Mouse (Mus musculus) hindbrain, embryonic 16.5 days (tissue): ENCODE data around the gene Lsamp. TPM values are rescaled to one million over a fixed set of nuclear protein-coding genes. Genes with fewer than 3 reads are reported as not detected.

Experiments used
- ATAC-seq: fragments of 200-750 bp; cut with Nextera tagmentation; 2 replicates; pipeline ENCODE4 v1.8.0; 2017; ENCODE audit warnings: moderate TSS enrichment, moderate library complexity
- H3K27ac ChIP-seq: fragments of 300-500 bp; sonication (generic); 2 replicates; pipeline ENCODE4 v1.5.1; 2014; ENCODE audit warnings: low read depth, mild to moderate bottlenecking, control low read depth, low read length, moderate library complexity
- H3K27me3 ChIP-seq: fragments of 300-500 bp; sonication (generic); replicated peaks from 2 replicates; pipeline ENCODE4 v1.6.1; 2014; ENCODE audit warnings: low read length; ENCODE audit not compliant: control insufficient read depth, insufficient read depth
- H3K36me3 ChIP-seq: fragments of 300-500 bp; sonication (generic); 2 replicates; pipeline ENCODE4 v1.6.1; 2014; ENCODE audit warnings: mild to moderate bottlenecking, low read length, moderate library complexity, mixed read lengths; ENCODE audit not compliant: control insufficient read depth, insufficient read depth
- H3K4me1 ChIP-seq: fragments of 300-500 bp; sonication (generic); 2 replicates; pipeline ENCODE4 v1.6.1; 2014; ENCODE audit warnings: low read depth, low read length; ENCODE audit not compliant: control insufficient read depth, insufficient read depth
- H3K4me2 ChIP-seq: fragments of 300-500 bp; sonication (generic); 2 replicates; pipeline ENCODE4 v1.6.1; 2014; ENCODE audit warnings: mild to moderate bottlenecking, low read length, control low read depth, moderate library complexity
- H3K4me3 ChIP-seq: fragments of 300-500 bp; sonication (generic); 2 replicates; pipeline ENCODE4 v1.5.1; 2014; ENCODE audit warnings: mild to moderate bottlenecking, low read length, control low read depth, moderate library complexity
- H3K9ac ChIP-seq: fragments of 300-500 bp; sonication (generic); 2 replicates; pipeline ENCODE4 v1.6.1; 2014; ENCODE audit warnings: low read depth, mild to moderate bottlenecking, control low read depth, low read length, moderate library complexity
- H3K9me3 ChIP-seq: fragments of 300-500 bp; sonication (generic); 2 replicates; pipeline ENCODE4 v1.6.1; 2014; ENCODE audit warnings: mild to moderate bottlenecking, low read length, moderate library complexity; ENCODE audit not compliant: control insufficient read depth
- WGBS: fragments of 180-500 bp; shearing (Covaris S2); extraction: QIAGEN DNeasy Blood & Tissue Kit; methylation state at CpG from one replicate; pipeline ENCODE4 v1.1.7; 2014; 5-methylcytosine and 5-hydroxymethylcytosine counted together
- polyA plus RNA-seq: library from polyadenylated mRNA; unstranded; fragments of >200 nt; fragmentation: Nextera tagmentation; extraction: Ambion mirVana; gene quantifications from 2 replicates; pipeline ENCODE4 v1.2.1, GENCODE M21; 2015

The Lsamp gene
- polyA plus RNA-seq, 1 experiment from 2014 or later = 107 TPM

- no peak overlapping the region for H3K4me3 ChIP-seq
- H3K36me3 ChIP-seq = no peaks in the 10 kb centered on the region
- H3K4me1 ChIP-seq = no peaks in the 10 kb centered on the region
- no peak overlapping the region for H3K4me2 ChIP-seq
- no peak overlapping the region for H3K27ac ChIP-seq
- no peak overlapping the region for H3K9ac ChIP-seq
- no peak for ATAC-seq
- H3K27me3 ChIP-seq = no peaks in the 10 kb centered on the region
- H3K9me3 ChIP-seq = no peaks in the 10 kb centered on the region
- WGBS = 61% methylated on average over 2 of the region's 2 CpGs
Observed at GRCm38 (mm10) chr16:40194839-40195238, 210.7 kb downstream of the Lsamp start.

DNA sequence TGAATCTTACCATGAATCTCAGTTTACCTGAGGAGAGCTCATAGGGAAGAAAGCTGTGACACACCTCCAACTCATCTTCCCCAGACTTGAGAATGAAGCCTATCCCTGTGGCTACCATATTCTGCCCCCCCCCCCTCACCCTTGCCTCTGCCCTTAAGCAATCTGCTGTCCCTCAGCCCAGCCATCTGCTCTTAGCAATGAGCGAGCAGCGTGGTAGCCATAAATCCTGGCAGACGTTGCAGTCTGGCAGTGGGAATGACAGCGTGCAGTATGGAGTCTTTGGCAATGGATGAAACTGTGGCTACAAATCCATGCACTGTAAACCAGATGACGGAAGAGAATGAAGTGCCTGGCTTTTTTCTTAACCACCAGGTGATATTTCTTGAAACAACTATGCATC lies 244.5 kb downstream of the Lsamp start:
- WGBS = 51% methylated on average over 5 of the region's 5 CpGs
- peak; percentile 93 for ATAC-seq

DNA sequence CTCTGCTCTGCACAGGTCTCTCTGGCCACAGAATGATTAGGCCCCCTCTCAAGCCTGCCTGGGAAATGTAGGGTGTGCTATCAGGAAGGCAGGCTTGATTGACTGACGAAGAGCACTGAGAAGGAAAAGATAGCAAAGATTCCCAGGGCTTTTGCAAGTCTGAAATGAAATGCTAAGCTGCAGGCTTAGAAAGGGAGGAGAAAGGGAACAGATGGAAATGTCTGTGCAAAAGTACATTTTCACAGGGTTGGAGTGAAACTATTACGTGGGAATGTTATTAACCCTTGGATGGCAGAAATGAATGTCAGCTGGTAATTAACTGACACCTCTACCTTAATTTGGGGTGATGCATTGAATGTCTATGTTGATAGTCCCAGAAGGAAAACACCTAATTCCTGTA lies 248.9 kb downstream of the Lsamp start:
- H3K9me3 ChIP-seq = no peaks in the 10 kb centered on the region
- no peak for ATAC-seq
- H3K36me3 ChIP-seq = no peaks in the 10 kb centered on the region
- H3K4me1 ChIP-seq = no peaks in the 10 kb centered on the region; the same call in 1 of the 2 replicates
- H3K4me2 ChIP-seq = no peak overlapping the region
- H3K4me3 ChIP-seq = no peak overlapping the region
- 54% methylated on average over 2 of the region's 2 CpGs for WGBS
- H3K27ac ChIP-seq = peak overlapping the region; percentile 3; the same call in 1 of the 2 replicates
- H3K9ac ChIP-seq = no peak overlapping the region
- no peaks in the 10 kb centered on the region for H3K27me3 ChIP-seq

More for the DNA sequence above, 244.5 kb downstream of the Lsamp start:
- Histone ChIP-seq H3K4me3 (no peak overlapping the region), H3K27me3 (no peaks in the 10 kb centered on the region), H3K4me2 (no peak overlapping the region), H3K4me1 (no peaks in the 10 kb centered on the region; the same call in 1 of the 2 replicates), H3K9ac (no peak overlapping the region), H3K27ac (no peak overlapping the region), H3K9me3 (no peaks in the 10 kb centered on the region), H3K36me3 (no peaks in the 10 kb centered on the region)

GRCm38 (mm10) chr16:40234151-40234895 lies 250.2 kb downstream of the Lsamp start:
- no peak overlapping the region for H3K27ac ChIP-seq
- no peaks in the 10 kb centered on the region; the same call in 1 of the 2 replicates for H3K4me1 ChIP-seq
- no peak overlapping the region for H3K4me3 ChIP-seq
- no peaks in the 10 kb centered on the region for H3K36me3 ChIP-seq
- H3K9ac ChIP-seq = no peak overlapping the region
- peak; percentile 63 for ATAC-seq
- H3K4me2 ChIP-seq = no peak overlapping the region
- no peaks in the 10 kb centered on the region for H3K27me3 ChIP-seq
- 58% methylated on average over 13 of the region's 13 CpGs for WGBS
- no peaks in the 10 kb centered on the region for H3K9me3 ChIP-seq

- no peak overlapping the region for H3K9ac ChIP-seq
- H3K4me2 ChIP-seq = no peak overlapping the region
- ATAC-seq = no peak
- no peak overlapping the region for H3K4me3 ChIP-seq
- H3K27ac ChIP-seq = no peak overlapping the region
- 81% methylated on average over 3 of the region's 3 CpGs for WGBS
- no peaks in the 10 kb centered on the region for H3K36me3 ChIP-seq
- H3K27me3 ChIP-seq = no peaks in the 10 kb centered on the region
- no peaks in the 10 kb centered on the region for H3K9me3 ChIP-seq
- H3K4me1 ChIP-seq = no peaks in the 10 kb centered on the region
Observed at GRCm38 (mm10) chr16:40271859-40272258, 287.7 kb downstream of the Lsamp start.

GRCm38 (mm10) chr16:40290132-40290531 lies 306.0 kb downstream of the Lsamp start:
- H3K9ac ChIP-seq = no peak overlapping the region
- no peak overlapping the region for H3K4me3 ChIP-seq
- H3K9me3 ChIP-seq = no peaks in the 10 kb centered on the region
- H3K27me3 ChIP-seq = no peaks in the 10 kb centered on the region
- ATAC-seq = no peak
- no peak overlapping the region for H3K27ac ChIP-seq
- H3K36me3 ChIP-seq = no peaks in the 10 kb centered on the region
- H3K4me2 ChIP-seq = no peak overlapping the region
- whole genome bisulfite sequencing = 59% methylated on average over 4 of the region's 4 CpGs
- no peaks in the 10 kb centered on the region for H3K4me1 ChIP-seq

DNA sequence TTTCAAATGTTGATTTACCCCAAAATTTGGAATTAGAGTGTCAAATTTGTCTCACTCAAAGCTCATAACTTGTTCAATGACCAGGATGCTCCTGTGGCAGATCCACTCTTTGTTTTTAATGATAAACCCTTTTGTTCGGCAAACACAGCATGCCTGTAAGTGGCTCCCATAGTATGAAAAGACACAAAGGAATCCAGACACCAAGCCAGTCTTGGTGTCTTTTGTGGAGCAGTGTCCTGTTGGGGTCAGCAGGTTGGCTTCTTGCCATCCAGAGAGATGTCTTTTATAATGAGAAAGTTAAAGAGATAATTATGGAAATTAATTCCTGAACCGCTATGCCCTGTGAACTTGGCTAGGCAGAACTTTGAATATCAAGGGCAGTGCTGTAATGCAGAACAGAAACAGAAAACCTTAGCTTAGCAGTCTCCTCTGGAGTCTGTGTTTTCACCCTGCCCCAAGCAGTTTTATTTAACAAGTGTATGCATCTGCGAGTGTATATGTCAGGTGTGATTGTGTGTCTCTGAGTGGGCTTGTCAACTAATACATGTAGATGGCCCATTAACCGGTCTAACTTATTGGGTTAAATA lies 310.2 kb downstream of the Lsamp start:
- peak; percentile 34; the same call in 1 of the 2 replicates for ATAC-seq
- H3K27me3 ChIP-seq = no peaks in the 10 kb centered on the region
- no peak overlapping the region for H3K9ac ChIP-seq
- no peak overlapping the region for H3K4me3 ChIP-seq
- H3K4me2 ChIP-seq = no peak overlapping the region
- H3K27ac ChIP-seq = no peak overlapping the region
- WGBS = 29% methylated on average over 4 of the region's 4 CpGs
- no peaks in the 10 kb centered on the region for H3K4me1 ChIP-seq
- H3K9me3 ChIP-seq = no peaks in the 10 kb centered on the region
- H3K36me3 ChIP-seq = no peaks in the 10 kb centered on the region

GRCm38 (mm10) chr16:40295240-40295639 lies 311.1 kb downstream of the Lsamp start:
- Histone ChIP-seq H3K4me2 (no peak overlapping the region), H3K27ac (no peak overlapping the region), H3K9me3 (no peaks in the 10 kb centered on the region), H3K4me1 (no peaks in the 10 kb centered on the region), H3K27me3 (no peaks in the 10 kb centered on the region), H3K4me3 (no peak overlapping the region), H3K36me3 (no peaks in the 10 kb centered on the region), H3K9ac (no peak overlapping the region)
- no peak for ATAC-seq
- 80% methylated on average over 7 of the region's 7 CpGs for WGBS

- Histone ChIP-seq H3K27me3 (no peaks in the 10 kb centered on the region), H3K4me3 (no peak overlapping the region), H3K4me2 (no peak overlapping the region), H3K4me1 (no peaks in the 10 kb centered on the region), H3K9ac (no peak overlapping the region), H3K27ac (no peak overlapping the region), H3K9me3 (no peaks in the 10 kb centered on the region), H3K36me3 (no peaks in the 10 kb centered on the region)
- peak; percentile 48; the same call in 1 of the 2 replicates for ATAC-seq
- 48% methylated on average over 2 of the region's 2 CpGs for WGBS
Observed at GRCm38 (mm10) chr16:40307666-40308065, 323.5 kb downstream of the Lsamp start.
